Mouse (Mus musculus): Measurements from ENCODE around the gene Them7. TPM values are rescaled to one million over a fixed set of nuclear protein-coding genes. Genes with fewer than 3 reads are reported as not detected.
A peak's percentile ranks its signal among the peaks of the same experiment; 100 is the strongest.

Gene Them7
- polyA plus RNA-seq, 1 experiment, result not detected

- no peaks in the 10 kb centered on the region for H3K4me1 ChIP-seq (ENCODE audit: control insufficient read depth, insufficient read depth, low read length)
These were observed 77.4 kb downstream of the Them7 start for GRCm38 (mm10) chr2:105301531-105301930.

GRCm38 (mm10) chr2:105303962-105304514 is 79.9 kb downstream of the Them7 start:
- H3K9ac ChIP-seq (ENCODE audit: low read depth, poor library complexity, severe bottlenecking), result no peak overlapping the region

More at GRCm38 (mm10) chr2:105301531-105301930, 77.4 kb downstream of the Them7 start:
- H3K27me3 ChIP-seq (ENCODE audit: control insufficient read depth, insufficient read depth, low read length, poor library complexity, severe bottlenecking), result no peaks in the 10 kb centered on the region
- no peaks in the 10 kb centered on the region for H3K36me3 ChIP-seq (ENCODE audit: control insufficient read depth, insufficient read depth, low read length, poor library complexity, severe bottlenecking)
- H3K27ac ChIP-seq (ENCODE audit: insufficient read depth, low read length), result no peak overlapping the region
- no peaks in the 10 kb centered on the region for H3K9me3 ChIP-seq (replicated peaks; ENCODE audit: control insufficient read depth, insufficient read depth, low read length, poor library complexity, severe bottlenecking)
- no peak for TF ChIP-seq CTCF (IDR thresholded peaks at IDR 0.05; ENCODE audit: low read depth, low read length)
- TF ChIP-seq POLR2A (IDR thresholded peaks at IDR 0.05; ENCODE audit: insufficient read depth, low read length), result no peak
- no peak for TF ChIP-seq EP300 (IDR thresholded peaks at IDR 0.05; ENCODE audit: insufficient read depth, low read depth, low read length)
- no peak overlapping the region for H3K9ac ChIP-seq (ENCODE audit: low read depth, poor library complexity, severe bottlenecking)
- H3K4me3 ChIP-seq (ENCODE audit: low read depth, low read length), result no peak overlapping the region

GRCm38 (mm10) chr2:105305876-105306275 is 81.8 kb downstream of the Them7 start:
- Histone ChIP-seq H3K4me1 (ENCODE audit: control insufficient read depth, insufficient read depth, low read length) (no peaks in the 10 kb centered on the region), H3K4me3 (ENCODE audit: low read depth, low read length) (no peak overlapping the region), H3K27me3 (ENCODE audit: control insufficient read depth, insufficient read depth, low read length, poor library complexity, severe bottlenecking) (no peaks in the 10 kb centered on the region), H3K9me3 (replicated peaks; ENCODE audit: control insufficient read depth, insufficient read depth, low read length, poor library complexity, severe bottlenecking) (no peaks in the 10 kb centered on the region), H3K27ac (ENCODE audit: insufficient read depth, low read length) (no peak overlapping the region), H3K36me3 (ENCODE audit: control insufficient read depth, insufficient read depth, low read length, poor library complexity, severe bottlenecking) (no peaks in the 10 kb centered on the region), H3K9ac (ENCODE audit: low read depth, poor library complexity, severe bottlenecking) (no peak overlapping the region)
- TF ChIP-seq EP300 (IDR thresholded peaks at IDR 0.05; ENCODE audit: insufficient read depth, low read depth, low read length), result no peak
- no peak for TF ChIP-seq POLR2A (IDR thresholded peaks at IDR 0.05; ENCODE audit: insufficient read depth, low read length)
- no peak for TF ChIP-seq CTCF (IDR thresholded peaks at IDR 0.05; ENCODE audit: low read depth, low read length)

More at GRCm38 (mm10) chr2:105303962-105304514, 79.9 kb downstream of the Them7 start:
- H3K27me3 ChIP-seq (ENCODE audit: control insufficient read depth, insufficient read depth, low read length, poor library complexity, severe bottlenecking), result no peaks in the 10 kb centered on the region
- TF ChIP-seq POLR2A (IDR thresholded peaks at IDR 0.05; ENCODE audit: insufficient read depth, low read length), result no peak
- no peak for TF ChIP-seq CTCF (IDR thresholded peaks at IDR 0.05; ENCODE audit: low read depth, low read length)
- no peak for TF ChIP-seq EP300 (IDR thresholded peaks at IDR 0.05; ENCODE audit: insufficient read depth, low read depth, low read length)
- H3K27ac ChIP-seq (ENCODE audit: insufficient read depth, low read length), result no peak overlapping the region
- no peaks in the 10 kb centered on the region for H3K9me3 ChIP-seq (replicated peaks; ENCODE audit: control insufficient read depth, insufficient read depth, low read length, poor library complexity, severe bottlenecking)
- H3K4me1 ChIP-seq (ENCODE audit: control insufficient read depth, insufficient read depth, low read length), result no peaks in the 10 kb centered on the region
- H3K36me3 ChIP-seq (ENCODE audit: control insufficient read depth, insufficient read depth, low read length, poor library complexity, severe bottlenecking), result no peaks in the 10 kb centered on the region
- no peak overlapping the region for H3K4me3 ChIP-seq (ENCODE audit: low read depth, low read length)

- no peaks in the 10 kb centered on the region for H3K27me3 ChIP-seq (ENCODE audit: control insufficient read depth, insufficient read depth, low read length, poor library complexity, severe bottlenecking)
- no peaks in the 10 kb centered on the region for H3K4me1 ChIP-seq (ENCODE audit: control insufficient read depth, insufficient read depth, low read length)
- TF ChIP-seq CTCF (IDR thresholded peaks at IDR 0.05; ENCODE audit: low read depth, low read length), result peak; percentile 59
- no peak for TF ChIP-seq POLR2A (IDR thresholded peaks at IDR 0.05; ENCODE audit: insufficient read depth, low read length)
- no peak for TF ChIP-seq EP300 (IDR thresholded peaks at IDR 0.05; ENCODE audit: insufficient read depth, low read depth, low read length)
- H3K4me3 ChIP-seq (ENCODE audit: low read depth, low read length), result no peak overlapping the region
- H3K9ac ChIP-seq (ENCODE audit: low read depth, poor library complexity, severe bottlenecking), result no peak overlapping the region
- H3K9me3 ChIP-seq (replicated peaks; ENCODE audit: control insufficient read depth, insufficient read depth, low read length, poor library complexity, severe bottlenecking), result no peaks in the 10 kb centered on the region
- no peak overlapping the region for H3K27ac ChIP-seq (ENCODE audit: insufficient read depth, low read length)
- no peaks in the 10 kb centered on the region for H3K36me3 ChIP-seq (ENCODE audit: control insufficient read depth, insufficient read depth, low read length, poor library complexity, severe bottlenecking)
These were observed 87.3 kb downstream of the Them7 start for GRCm38 (mm10) chr2:105311414-105311813.

GRCm38 (mm10) chr2:105311991-105312390 is 87.9 kb downstream of the Them7 start:
- Histone ChIP-seq H3K9ac (ENCODE audit: low read depth, poor library complexity, severe bottlenecking) (no peak overlapping the region), H3K4me3 (ENCODE audit: low read depth, low read length) (no peak overlapping the region), H3K27ac (ENCODE audit: insufficient read depth, low read length) (no peak overlapping the region), H3K27me3 (ENCODE audit: control insufficient read depth, insufficient read depth, low read length, poor library complexity, severe bottlenecking) (no peaks in the 10 kb centered on the region), H3K36me3 (ENCODE audit: control insufficient read depth, insufficient read depth, low read length, poor library complexity, severe bottlenecking) (no peaks in the 10 kb centered on the region), H3K4me1 (ENCODE audit: control insufficient read depth, insufficient read depth, low read length) (no peaks in the 10 kb centered on the region), H3K9me3 (replicated peaks; ENCODE audit: control insufficient read depth, insufficient read depth, low read length, poor library complexity, severe bottlenecking) (no peaks in the 10 kb centered on the region)
- TF ChIP-seq EP300 (IDR thresholded peaks at IDR 0.05; ENCODE audit: insufficient read depth, low read depth, low read length) (no peak), POLR2A (IDR thresholded peaks at IDR 0.05; ENCODE audit: insufficient read depth, low read length) (no peak), CTCF (IDR thresholded peaks at IDR 0.05; ENCODE audit: low read depth, low read length) (no peak)

- Histone ChIP-seq H3K27me3 (ENCODE audit: control insufficient read depth, insufficient read depth, low read length, poor library complexity, severe bottlenecking) (no peaks in the 10 kb centered on the region), H3K4me1 (ENCODE audit: control insufficient read depth, insufficient read depth, low read length) (no peaks in the 10 kb centered on the region), H3K4me3 (ENCODE audit: low read depth, low read length) (no peak overlapping the region), H3K9ac (ENCODE audit: low read depth, poor library complexity, severe bottlenecking) (no peak overlapping the region), H3K36me3 (ENCODE audit: control insufficient read depth, insufficient read depth, low read length, poor library complexity, severe bottlenecking) (no peaks in the 10 kb centered on the region), H3K9me3 (replicated peaks; ENCODE audit: control insufficient read depth, insufficient read depth, low read length, poor library complexity, severe bottlenecking) (no peaks in the 10 kb centered on the region), H3K27ac (ENCODE audit: insufficient read depth, low read length) (no peak overlapping the region)
- TF ChIP-seq EP300 (IDR thresholded peaks at IDR 0.05; ENCODE audit: insufficient read depth, low read depth, low read length) (no peak), CTCF (IDR thresholded peaks at IDR 0.05; ENCODE audit: low read depth, low read length) (no peak), POLR2A (IDR thresholded peaks at IDR 0.05; ENCODE audit: insufficient read depth, low read length) (no peak)
These were observed 89.0 kb downstream of the Them7 start for GRCm38 (mm10) chr2:105313077-105313476.

Data from ES-Bruce4 (cell line).